Mouse (Mus musculus): ENCODE measurements around the gene Sh2d3c.

DNA sequence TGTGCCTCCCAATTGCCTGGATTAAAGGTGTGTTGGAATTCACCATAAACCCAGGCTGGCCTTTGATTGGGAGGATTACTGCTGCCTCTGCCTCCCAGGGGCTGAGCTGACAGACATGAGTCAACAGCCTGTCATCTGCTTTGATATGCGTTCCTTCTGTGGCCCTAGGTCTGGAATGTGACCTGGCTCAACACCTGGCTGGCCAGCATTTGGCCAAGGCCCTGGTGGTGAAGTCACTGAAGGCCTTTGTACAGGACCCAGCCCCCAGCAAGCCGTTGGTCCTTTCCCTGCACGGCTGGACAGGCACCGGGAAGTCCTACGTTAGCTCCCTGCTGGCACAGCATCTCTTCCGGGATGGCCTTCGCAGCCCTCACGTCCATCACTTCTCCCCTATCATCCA lies 37.6 kb downstream of the Sh2d3c start:
- TF ChIP-seq MAFK (IDR thresholded peaks at IDR 0.05; ENCODE audit: insufficient read depth, low read depth, low read length) (no peak), ZNF384 (IDR thresholded peaks at IDR 0.05; ENCODE audit: low read depth, low read length) (no peak)

Measured in ES-E14 (cell line).